Mouse (Mus musculus): ENCODE data around the gene Flywch1.

Flywch1 gene

GRCm38 (mm10) chr17:23742210-23742793 lies 29.1 kb downstream of the Flywch1 start:
- DNase-seq = peak; percentile 50

DNA sequence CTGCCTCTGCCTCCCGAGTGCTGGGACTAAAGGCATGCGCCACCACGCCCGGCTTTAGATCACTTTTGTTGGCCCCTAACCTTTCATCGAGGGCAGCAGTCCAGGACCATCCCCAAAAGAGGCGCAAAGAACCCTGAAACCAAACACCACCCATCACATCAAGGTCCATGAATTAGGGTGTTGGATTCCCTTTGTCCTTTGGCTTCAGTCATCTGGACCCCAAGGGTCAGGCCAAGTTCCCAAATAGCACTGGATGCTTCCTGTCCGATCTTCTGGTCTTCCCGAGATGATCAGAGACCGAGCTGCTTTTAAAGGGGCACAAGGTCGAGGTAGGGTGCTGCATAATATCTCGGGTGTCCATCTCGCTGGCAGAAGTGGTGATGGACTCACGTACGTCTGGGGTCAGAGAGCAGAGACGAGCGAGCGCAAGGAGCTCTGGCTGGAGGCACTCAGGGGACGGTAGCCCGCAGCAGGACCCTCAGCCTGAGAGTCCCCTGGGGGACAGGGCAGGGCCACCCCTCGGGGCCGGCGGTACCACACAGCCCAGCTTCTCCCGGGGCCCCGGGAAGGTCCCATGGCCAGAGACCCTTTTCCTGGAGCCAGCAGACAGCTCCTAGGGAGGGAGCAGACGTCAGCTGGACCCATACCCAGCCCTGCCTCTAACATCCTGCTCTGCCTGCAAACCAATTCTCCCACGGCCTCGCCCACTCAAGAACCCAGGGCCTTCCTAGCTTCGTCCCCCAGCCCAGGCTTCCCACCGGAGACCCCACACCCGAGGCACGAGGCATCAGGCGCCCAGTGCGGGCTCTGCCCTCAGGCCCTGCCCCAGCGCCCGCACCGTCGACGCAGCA lies 29.8 kb downstream of the Flywch1 start:
- DNase-seq = no peak

GRCm38 (mm10) chr17:23740598-23741021 lies 30.8 kb downstream of the Flywch1 start, which contains the start of gene Paqr4:
Paqr4 (minus strand) TSS chr17:23740867.
- DNase-seq = no peak

GRCm38 (mm10) chr17:23740136-23740584 lies 31.2 kb downstream of the Flywch1 start:
- peak; percentile 96 for DNase-seq

GRCm38 (mm10) chr17:23739202-23740135 lies 31.9 kb downstream of the Flywch1 start:
- peak; percentile 48 for DNase-seq

DNA sequence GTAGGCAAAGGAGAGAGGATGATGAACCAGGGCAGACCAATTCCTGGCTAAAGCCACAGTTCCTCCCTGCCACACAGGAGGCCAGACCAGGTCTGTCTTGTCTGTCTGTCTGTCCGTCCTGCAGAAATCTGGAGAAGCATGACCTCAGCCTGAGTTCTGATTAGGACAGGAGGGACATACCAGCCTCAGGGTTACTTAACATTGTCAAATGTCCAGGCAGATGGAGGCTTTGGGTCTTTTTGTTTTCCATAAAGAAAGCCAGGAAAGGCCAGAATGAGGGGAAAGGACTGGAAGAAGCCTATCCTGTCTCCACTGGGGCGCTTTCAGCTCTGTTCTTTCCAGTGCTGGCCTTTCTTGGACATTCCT lies 32.6 kb downstream of the Flywch1 start:
- DNase-seq = no peak

DNA sequence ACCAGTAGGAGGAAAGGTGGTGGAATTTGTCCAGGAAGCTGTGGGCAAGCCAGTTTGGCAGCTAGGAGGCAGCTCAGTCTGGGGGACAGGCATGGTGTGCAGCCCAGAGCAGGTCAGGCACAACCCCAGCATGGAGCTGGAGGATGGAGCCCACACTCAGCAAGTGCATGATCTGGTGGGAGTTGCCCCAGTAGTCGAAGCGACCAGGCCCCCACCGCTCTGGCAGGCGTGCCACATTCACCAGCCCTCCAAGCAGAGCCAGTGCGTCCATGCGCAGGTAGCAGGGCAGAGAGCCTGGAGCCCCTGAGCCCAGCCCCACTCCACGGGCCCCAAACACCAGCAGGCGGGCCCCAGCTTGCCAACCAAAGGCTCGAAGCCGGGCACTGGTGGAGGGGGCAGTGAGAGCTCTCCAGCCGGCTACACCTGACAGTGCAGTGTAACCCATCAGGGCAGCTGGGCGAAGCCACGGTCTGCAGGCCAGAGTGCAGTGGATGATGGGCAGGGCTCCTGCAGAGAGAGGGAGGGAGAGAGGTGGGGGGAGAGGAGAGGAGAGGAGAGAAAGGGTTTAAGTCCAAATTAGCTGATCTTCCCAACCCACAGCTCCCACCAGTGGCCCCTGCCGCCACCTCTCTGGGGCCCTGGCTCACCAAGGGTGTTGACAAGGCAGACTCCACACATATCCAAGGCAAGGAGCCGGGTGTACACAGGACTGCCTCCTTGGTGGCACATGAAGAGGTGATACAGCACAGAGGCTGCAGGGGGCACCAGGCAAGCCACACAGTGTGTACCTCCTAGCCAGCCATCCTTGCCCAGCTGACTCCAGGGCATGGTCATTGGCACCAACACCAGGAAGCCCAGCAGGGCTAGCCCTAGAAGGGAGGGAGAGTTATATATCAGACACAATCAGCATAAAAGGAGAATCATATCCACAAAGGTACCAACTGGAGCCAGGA lies 33.6 kb downstream of the Flywch1 start:
- DNase-seq = no peak

DNA sequence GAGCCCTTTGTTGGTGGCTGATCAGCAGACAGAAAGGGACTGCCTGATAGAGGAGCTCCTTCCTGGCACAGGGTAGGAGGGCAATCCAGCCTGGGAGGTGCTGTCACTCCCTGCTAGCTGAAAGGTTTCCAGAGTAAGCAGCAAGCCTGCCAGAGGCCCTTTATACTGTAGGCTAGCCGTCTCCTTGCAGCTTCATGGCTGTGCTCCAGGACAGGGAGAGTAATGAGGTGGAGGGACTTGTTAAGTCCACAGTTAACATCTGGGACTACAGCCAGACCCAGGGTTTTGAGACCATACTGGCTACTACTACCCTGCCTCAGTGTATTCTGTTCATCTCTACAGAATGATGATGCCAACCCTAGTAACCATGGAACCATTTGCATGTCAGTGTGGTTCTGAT lies 37.1 kb downstream of the Flywch1 start:
- DNase-seq = no peak

DNA sequence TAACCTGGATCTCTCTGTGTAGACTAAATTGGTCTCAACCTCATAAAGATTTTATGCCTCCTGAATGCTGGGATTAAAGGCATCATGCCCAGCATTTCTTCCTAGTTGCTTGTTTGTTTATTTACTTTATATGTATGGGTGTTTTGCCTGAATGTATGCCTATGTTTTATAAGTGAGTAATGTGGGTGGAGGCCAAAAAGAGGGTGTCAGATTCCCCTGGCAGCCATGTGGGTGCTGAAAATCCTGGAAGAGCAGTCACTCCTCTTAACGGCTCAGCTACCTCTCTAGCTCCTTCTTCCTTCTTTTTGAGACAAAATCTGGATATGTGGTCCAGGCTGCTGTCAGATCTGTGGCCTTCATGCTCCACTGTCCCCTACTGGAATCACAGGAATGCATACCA lies 41.0 kb downstream of the Flywch1 start:
- no peak for DNase-seq

- DNase-seq = peak; percentile 92
Measured at GRCm38 (mm10) chr17:23726758-23727142, 44.7 kb downstream of the Flywch1 start.

GRCm38 (mm10) chr17:23725999-23726757 lies 45.2 kb downstream of the Flywch1 start, which contains the start of gene Pkmyt1:
Pkmyt1 (plus strand) TSS chr17:23726336.
- DNase-seq = peak; percentile 97

DNA sequence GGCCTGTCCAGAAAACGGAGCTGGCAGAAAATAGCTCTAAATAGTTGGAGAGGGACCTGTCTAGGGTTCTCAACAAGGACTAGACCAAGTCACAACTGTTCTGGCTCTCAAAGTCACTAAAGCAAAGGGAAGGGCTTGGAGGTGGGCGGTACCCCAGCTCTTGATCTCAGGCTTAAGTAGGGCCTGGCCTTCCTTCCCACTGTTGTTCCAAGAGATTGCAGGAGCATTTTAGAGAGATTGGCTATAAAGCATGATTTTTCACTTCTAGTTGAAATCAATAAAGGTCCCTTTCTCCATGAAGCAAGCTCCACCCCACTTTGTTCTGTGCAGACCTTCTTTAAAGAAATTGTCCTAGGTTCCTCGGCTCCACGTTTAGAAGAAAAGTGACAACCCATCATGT lies 45.9 kb downstream of the Flywch1 start:
- no peak for DNase-seq

DNA sequence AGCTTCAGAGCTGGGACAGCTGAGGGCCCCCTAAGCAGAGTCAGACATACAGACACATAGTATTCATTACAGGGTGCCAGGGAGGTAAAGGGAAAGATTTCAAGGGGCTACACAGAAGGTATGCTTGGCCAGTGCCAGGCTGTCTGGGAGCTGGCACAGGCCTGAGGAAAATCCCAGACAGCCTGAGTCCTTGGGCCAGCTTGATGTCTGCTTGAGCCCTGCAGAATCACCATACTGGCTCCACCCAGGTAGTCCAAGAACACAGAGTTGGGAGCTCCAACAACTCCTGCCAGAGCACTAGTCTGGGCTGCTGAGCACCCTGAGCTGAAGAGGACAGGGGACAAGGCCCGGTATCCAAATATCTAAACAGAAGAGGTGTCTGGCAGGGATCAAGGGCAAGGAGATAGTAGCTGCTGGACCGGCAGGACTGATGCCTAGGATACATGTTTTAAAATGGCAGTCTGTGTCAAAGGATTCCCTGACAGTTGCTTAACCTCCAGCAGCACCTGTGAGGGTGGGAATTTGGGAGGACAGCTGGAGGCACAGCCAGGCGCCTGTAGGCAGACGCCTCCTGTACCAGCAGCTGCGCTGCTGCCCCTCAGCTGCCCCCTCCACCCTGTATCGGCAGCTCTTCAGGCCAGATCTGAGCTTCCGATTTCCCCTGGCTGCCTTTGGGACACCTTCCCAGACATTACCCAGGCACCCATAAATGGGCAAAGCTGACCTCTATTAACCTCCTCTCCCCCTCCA lies 48.9 kb downstream of the Flywch1 start, which contains the start of gene 1520401A03Rik:
Gene 1520401A03Rik (minus strand): TSS at position 408 of the 750 bp plus-strand sequence.
- DNase-seq = no peak

- DNase-seq = no peak
Measured at GRCm38 (mm10) chr17:23721886-23722285, 49.5 kb downstream of the Flywch1 start.

GRCm38 (mm10) chr17:23719455-23719854 lies 51.9 kb downstream of the Flywch1 start:
- no peak for DNase-seq

- no peak for DNase-seq
Measured at GRCm38 (mm10) chr17:23717003-23717402, 54.4 kb downstream of the Flywch1 start.

DNA sequence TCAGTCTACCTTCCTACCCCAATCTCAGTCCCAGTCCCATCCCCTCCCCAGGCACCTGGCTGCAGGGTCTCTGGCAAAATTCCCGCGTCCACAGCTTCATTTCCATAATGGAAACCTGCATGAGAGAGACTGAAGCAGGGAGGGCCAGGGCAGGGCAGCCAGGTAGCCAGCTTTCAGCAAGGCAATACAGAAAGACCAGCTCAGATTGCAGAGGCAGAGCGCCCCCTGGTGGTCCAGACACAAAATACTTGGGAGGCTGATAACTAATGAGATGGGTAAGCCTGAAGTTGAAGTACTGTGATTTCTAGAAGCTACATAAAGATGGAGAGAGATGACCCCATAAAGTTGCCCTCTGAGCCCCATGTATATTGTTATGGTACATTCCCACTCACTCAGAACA lies 65.2 kb downstream of the Flywch1 start:
- peak; percentile 78 for DNase-seq

GRCm38 (mm10) chr17:23705525-23706104 lies 65.8 kb downstream of the Flywch1 start:
- no peak for DNase-seq

DNA sequence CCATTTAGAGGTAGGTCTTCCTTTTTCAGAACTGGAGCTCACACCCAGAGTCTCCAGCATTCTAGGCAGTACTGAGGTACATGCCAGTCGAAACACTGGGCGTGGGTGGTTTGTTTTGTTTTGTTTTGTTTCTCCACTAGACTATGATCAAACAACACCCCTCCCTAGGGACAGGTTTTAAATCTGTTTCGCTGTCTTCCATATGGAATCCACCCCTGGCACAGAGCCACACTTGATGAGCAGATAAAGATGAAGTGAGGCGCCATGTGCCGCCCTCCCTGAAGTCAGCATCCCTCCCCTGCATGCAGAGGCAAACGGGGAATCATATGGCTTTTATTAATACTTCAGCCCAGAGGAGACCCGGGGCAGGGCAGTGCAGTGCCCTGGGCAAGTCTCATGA lies 66.7 kb downstream of the Flywch1 start:
- DNase-seq = no peak

- no peak for DNase-seq
Measured at GRCm38 (mm10) chr17:23703301-23703700, 68.1 kb downstream of the Flywch1 start.
